Mouse (Mus musculus): ENCODE results near the gene Npdc1. TPM values are rescaled to one million over a fixed set of nuclear protein-coding genes. Genes with fewer than 3 reads are reported as not detected.

The Npdc1 gene
- total and polyA plus RNA-seq, 3 experiments, result 0.49 to 5.5 TPM; not detected in 1

- in situ Hi-C loops (cut with MboI; ENCODE audit: low pct_ligation_motif_present, low pct_unique_long_range_greater_than_20kb, low sequenced_read_pairs) (loop anchor here (5.0 kb wide), 1 partner anchor 45 kb away; no protein-coding TSS in a partner anchor), dilution Hi-C loops (cut with MboI; ENCODE audit: extremely low pct_ligation_motif_present, extremely low pct_unique_long_range_greater_than_20kb, low sequenced_read_pairs) (no loop called here)
- no peak overlapping the region for H3K4me3 ChIP-seq (replicated peaks in 1 of 3; ENCODE audit: low read depth in 2 of 3, low read length in 2 of 3, poor library complexity in 1 of 3)
- H3K79me2 ChIP-seq (replicated peaks; ENCODE audit: control insufficient read depth, extremely low read depth, insufficient read depth, poor library complexity, severe bottlenecking), result no peaks in the 10 kb centered on the region
- no peaks in the 10 kb centered on the region for H3K27me3 ChIP-seq (replicated peaks)
- no peak for DNase-seq (ENCODE audit: extremely low read depth)
- H3K27ac ChIP-seq (ENCODE audit: insufficient read depth, low read depth), result no peak overlapping the region
- H3K9ac ChIP-seq (ENCODE audit: insufficient read depth, low read depth), result no peak overlapping the region
- no peak overlapping the region for H3K4me2 ChIP-seq (ENCODE audit: insufficient read depth, low read depth, poor library complexity, severe bottlenecking)
- peaks cover 26 to 72% of the 10 kb centered on the region in 2 experiments for H3K36me3 ChIP-seq (replicated peaks in 1 of 2; ENCODE audit: control insufficient read depth in 1 of 2, insufficient read depth in 1 of 2, low read length in 1 of 2)
- peaks cover 16 to 25% of the 10 kb centered on the region in 2 experiments for H3K4me1 ChIP-seq (ENCODE audit: control insufficient read depth in 1 of 2, insufficient read depth in 2 of 2)
- TF ChIP-seq JUND (conservative IDR thresholded peaks at IDR 0.05; ENCODE audit: low read depth, low read length) (no peak), UBTF (IDR thresholded peaks at IDR 0.05; ENCODE audit: low read depth, low read length) (no peak), RAD21 (IDR thresholded peaks at IDR 0.05; ENCODE audit: low read depth, low read length) (no peak), EP300 (IDR thresholded peaks at IDR 0.05; ENCODE audit: low read length) (no peak), BHLHE40 (IDR thresholded peaks at IDR 0.05; ENCODE audit: low read depth, low read length) (no peak), PAX5 (IDR thresholded peaks at IDR 0.05; ENCODE audit: low read length) (no peak), MYC (IDR thresholded peaks at IDR 0.05; ENCODE audit: low read depth, low read length) (no peak), MAZ (IDR thresholded peaks at IDR 0.05; ENCODE audit: low read depth, low read length) (no peak)
- no peaks in the 10 kb centered on the region for H3K9me3 ChIP-seq (replicated peaks; ENCODE audit: low read length)
These were observed 33.4 kb downstream of the Npdc1 start for GRCm38 (mm10) chr2:25432326-25433098.

DNA sequence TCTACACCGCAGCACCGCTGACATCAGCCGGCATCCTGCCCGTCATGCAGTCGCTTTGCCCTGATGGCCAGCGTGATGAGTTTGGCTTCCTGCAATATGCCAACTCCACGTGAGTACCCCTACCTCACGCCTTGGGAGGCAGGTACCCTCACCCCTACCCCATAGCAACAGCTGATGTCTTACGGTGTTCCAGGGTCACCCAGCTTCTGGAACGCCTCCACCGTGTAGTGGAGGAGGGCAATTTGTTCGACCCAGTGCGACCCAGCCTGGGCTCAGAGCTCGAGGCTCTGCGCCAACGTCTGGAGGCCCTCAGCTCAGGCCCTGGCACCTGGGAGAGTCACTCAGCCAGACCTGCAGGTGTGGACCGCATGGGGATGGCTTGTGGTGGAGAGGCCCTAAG, 34.0 kb downstream of the Npdc1 start:
- H3K9me3 ChIP-seq (replicated peaks; ENCODE audit: low read length), result no peaks in the 10 kb centered on the region
- H3K79me2 ChIP-seq (replicated peaks; ENCODE audit: control insufficient read depth, extremely low read depth, insufficient read depth, poor library complexity, severe bottlenecking), result no peaks in the 10 kb centered on the region
- H3K27ac ChIP-seq (ENCODE audit: insufficient read depth, low read depth), result no peak overlapping the region
- dilution Hi-C loops (cut with MboI; ENCODE audit: extremely low pct_ligation_motif_present, extremely low pct_unique_long_range_greater_than_20kb, low sequenced_read_pairs), result no loop called here
- H3K27me3 ChIP-seq (replicated peaks), result no peaks in the 10 kb centered on the region
- TF ChIP-seq ETS1 (conservative IDR thresholded peaks at IDR 0.05; ENCODE audit: low read depth, low read length) (no peak), GABPA (IDR thresholded peaks at IDR 0.05; ENCODE audit: insufficient replicate concordance, low read depth, low read length) (no peak), RCOR1 (conservative IDR thresholded peaks at IDR 0.05; ENCODE audit: low read depth, low read length) (no peak), IRF4 (IDR thresholded peaks at IDR 0.05; ENCODE audit: low read depth, low read length) (no peak), USF1 (IDR thresholded peaks at IDR 0.05; ENCODE audit: low read depth, low read length) (no peak), POLR2AphosphoS2 (IDR thresholded peaks at IDR 0.05; ENCODE audit: low read depth, low read length) (no peak), MAX (IDR thresholded peaks at IDR 0.05; ENCODE audit: low read length) (no peak)
- H3K4me2 ChIP-seq (ENCODE audit: insufficient read depth, low read depth, poor library complexity, severe bottlenecking), result no peak overlapping the region
- peaks cover 32 to 78% of the 10 kb centered on the region in 2 experiments for H3K36me3 ChIP-seq (replicated peaks in 1 of 2; ENCODE audit: control insufficient read depth in 1 of 2, insufficient read depth in 1 of 2, low read length in 1 of 2)
- H3K4me3 ChIP-seq (replicated peaks in 1 of 3; ENCODE audit: low read depth in 2 of 3, low read length in 2 of 3, poor library complexity in 1 of 3), result no peak overlapping the region
- no peak overlapping the region for H3K9ac ChIP-seq (ENCODE audit: insufficient read depth, low read depth)
- no peak for DNase-seq (ENCODE audit: extremely low read depth)
- in situ Hi-C loops (cut with MboI; ENCODE audit: low pct_ligation_motif_present, low pct_unique_long_range_greater_than_20kb, low sequenced_read_pairs), result loop anchor here (5.0 kb wide), 1 partner anchor 44 kb away; no protein-coding TSS in a partner anchor
- H3K4me1 ChIP-seq (ENCODE audit: control insufficient read depth in 1 of 2, insufficient read depth in 2 of 2), result peaks cover 13 to 20% of the 10 kb centered on the region in 2 experiments
